Mouse (Mus musculus): ENCODE measurements at regions not wholly inside any gene's neighbourhood (a gene's known extent, or its start where the extent isn't known, plus 50 kb on each side); places are given as distances from the start of the nearest gene placed in this dataset.

DNA sequence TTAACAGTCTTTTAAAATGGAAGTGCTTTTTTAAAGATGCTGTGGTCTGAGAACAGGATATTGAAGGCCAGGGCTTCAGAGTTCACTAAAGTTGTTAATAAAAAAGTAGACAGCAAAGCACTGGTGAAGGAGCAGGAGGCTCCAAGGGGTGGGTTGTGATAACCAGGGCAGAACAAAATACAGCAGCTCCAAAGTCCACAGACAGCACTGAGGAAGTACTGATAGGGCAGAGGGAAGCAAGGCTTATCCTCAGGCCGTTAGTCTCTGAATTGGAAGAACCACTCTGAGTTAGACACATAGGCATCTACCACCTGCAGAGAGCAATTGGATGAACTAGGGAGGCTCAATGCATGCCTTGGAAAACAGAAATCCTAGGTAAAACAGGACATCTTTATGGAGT lies 62.1 kb downstream of the P2ry1 start:
- no peak for DNase-seq

DNA sequence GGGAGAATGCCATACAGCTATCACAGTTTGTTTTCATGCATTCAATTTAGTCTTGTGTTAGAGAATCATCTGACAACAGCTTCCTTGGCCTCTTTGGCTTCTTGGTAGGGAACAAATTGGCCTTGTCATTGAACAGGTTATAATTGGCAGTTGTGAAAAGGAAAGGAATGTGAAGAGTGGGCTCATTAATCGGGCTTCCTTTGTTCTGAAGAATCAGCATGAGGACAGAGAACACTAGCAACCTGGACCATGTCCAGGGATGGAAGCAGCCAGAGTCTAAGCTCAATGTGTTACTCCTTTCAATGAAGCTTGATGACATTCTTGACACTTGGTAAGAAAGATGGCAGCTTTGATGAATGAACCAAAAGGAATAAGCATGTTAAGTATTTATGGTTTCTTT lies 64.5 kb downstream of the P2ry1 start:
- no peak for DNase-seq

DNA sequence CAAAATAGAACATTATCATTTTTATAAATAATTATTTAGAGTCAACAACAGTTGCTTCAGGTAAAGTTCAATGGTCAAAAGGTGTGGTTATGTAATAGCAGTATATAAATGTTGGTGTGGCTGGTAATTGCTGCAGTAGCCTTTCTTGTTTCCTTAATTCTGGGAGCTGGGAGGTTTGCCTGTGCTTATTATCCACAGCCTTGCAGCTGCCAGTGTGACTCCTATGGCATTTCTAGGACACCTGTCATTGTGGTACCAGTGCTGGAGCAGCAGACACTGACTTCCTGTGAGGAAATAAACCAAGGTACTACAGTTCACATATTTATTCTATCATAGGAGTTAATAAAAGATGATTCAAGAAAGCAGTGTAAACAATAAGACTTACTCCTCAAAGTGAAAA lies 65.6 kb downstream of the P2ry1 start:
- no peak for DNase-seq

GRCm38 (mm10) chr3:61071041-61071440 lies 68.4 kb downstream of the P2ry1 start:
- DNase-seq: no peak

GRCm38 (mm10) chr3:61072330-61072729 lies 69.7 kb downstream of the P2ry1 start:
- DNase-seq: no peak

- DNase-seq: no peak
These were observed 70.5 kb downstream of the P2ry1 start for GRCm38 (mm10) chr3:61073103-61073502.

GRCm38 (mm10) chr3:61073806-61074205 lies 71.2 kb downstream of the P2ry1 start:
- DNase-seq: no peak

DNA sequence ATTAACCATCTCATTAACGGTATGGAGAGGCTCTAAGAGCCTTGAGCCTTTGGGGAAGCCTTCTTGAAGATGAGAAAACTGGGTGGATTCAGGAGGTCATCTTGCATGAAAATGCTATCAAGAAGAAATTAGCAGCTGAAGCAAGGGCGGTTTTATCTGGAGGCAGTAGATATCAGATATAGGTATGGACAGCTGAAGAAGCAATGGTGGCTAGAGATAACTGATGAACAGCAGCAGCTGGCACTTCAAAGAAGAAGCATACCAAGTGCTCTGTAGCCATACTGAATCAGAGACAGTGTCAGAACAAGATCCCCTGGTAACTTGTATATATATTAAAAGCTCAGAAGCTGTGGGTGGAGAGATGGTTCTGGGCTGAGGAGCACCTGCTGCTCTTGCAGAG lies 73.2 kb downstream of the P2ry1 start:
- no peak for DNase-seq

DNA sequence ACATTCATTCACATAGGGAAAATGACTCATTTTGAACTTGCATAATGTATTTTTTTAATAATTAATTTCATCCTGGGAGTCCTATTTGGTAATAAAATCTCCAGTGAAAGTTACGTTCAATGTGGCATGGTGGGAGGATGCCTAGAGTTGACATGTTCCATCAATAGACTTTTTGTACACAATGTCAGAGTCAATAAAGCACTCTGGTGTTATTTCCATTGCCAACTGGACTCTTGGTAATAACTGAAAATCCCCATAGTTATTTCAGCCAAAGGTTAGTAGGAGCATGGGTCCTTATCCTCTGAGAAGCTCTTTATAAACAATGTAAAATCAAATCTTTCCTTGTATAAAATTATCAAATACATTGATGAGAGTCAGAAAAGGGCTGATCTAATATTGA lies 87.3 kb downstream of the P2ry1 start:
- no peak for DNase-seq

GRCm38 (mm10) chr3:61092031-61092430 lies 89.4 kb downstream of the P2ry1 start:
- no peak for DNase-seq

DNA sequence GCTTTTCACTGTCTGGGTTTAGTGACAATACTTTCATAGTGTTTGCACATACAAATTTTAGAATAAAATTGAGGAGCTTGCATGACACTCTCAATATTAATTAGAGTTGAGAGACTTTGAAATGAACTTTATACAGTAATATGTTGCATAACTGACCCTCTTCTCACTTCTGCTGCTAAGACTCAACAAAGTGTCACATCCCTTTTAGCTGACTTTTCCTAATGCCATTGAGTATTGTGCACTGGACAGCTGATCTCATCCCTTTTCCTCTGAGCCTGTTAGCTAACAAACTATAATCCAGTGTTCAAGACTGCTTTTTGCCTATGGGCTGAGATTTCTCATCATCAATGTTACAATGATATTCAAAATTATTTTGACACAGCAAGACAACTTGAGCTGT lies 113.8 kb downstream of the P2ry1 start:
- DNase-seq: no peak

- DNase-seq: no peak
These were observed 130.5 kb downstream of the P2ry1 start for GRCm38 (mm10) chr3:61133096-61133495.

- no peak for DNase-seq
These were observed 151.5 kb downstream of the P2ry1 start for GRCm38 (mm10) chr3:61154087-61154486.

DNA sequence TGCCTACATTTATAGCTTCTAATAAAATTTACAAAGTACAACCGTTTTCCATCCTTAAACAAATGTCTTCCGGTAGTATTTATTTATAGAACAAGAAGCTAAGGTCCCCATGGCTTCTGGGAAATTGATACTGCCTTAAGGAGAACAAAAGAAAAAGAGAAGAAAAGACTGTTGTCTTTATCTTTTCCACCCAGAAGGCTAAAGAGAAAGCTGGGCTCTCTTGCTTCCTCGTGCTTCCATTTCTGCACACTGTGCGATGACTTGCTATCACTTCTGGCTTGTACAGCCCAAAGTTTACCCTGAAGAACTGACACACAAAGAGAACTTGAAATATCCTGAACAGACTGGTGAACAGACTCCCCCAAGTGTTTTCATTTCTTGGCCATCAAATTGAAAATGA lies 157.2 kb downstream of the P2ry1 start:
- DNase-seq: peak in 1 of 2 experiments; percentile 3

DNA sequence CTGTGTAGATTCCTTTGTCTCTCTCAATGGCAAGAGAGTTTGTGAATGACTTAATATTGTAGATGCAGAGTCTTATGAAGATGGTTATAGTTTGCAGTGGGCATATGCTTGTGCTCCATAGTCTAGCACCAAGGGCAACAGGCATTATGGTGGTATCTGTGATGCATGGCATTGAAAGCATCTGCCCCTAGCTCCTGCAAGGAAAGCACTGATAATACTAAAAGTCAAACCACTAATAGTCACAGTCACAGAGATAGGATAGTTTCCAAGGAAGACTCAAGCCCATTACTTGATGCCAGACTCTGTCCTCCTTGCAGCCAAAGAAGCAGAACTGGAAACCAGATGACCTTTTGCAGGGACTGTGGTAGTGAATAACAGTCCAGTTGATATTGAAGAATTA lies 158.8 kb downstream of the P2ry1 start:
- DNase-seq: no peak

DNA sequence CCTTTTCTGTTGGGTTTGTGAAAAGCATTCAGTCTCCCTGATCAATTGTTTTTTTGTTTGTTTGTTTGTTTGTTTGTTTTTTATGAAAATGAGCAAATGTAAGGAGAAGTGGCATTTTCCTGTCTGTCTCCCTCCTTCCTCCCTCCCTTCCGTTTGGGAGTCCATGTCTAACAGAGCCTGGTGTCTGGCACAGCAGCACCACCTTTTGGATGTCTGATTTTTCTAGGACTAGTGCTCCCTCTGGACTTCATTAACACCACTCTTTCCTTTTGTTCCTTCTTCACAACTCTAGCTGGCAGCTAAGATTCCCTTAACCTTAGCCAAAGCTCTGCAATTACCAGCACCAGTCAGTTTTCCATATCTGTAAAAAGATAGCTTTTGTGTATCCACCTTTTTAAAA lies 175.6 kb upstream of the Rap2b start:
- peak; percentile 27 to 30 for DNase-seq

GRCm38 (mm10) chr3:61188662-61189061 lies 172.8 kb upstream of the Rap2b start:
- DNase-seq: no peak

DNA sequence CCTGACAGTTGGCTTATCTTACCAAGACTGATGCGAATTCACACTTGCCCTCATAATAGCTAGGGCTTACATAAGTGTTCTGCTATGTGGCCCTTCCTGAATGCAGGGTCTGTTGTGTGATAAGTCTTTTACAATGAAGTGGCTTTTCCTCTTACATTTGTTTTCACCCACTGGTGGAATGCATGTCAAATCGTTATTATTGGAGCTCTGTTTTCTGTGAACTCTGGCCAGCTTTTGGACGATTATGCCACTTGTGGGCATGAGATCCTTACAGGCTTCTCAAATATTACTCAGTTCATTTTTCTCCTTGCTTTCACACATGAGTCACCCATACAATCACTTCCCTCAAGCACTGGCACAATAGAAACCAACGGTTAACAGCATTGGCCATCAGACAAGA lies 144.9 kb upstream of the Rap2b start:
- no peak for DNase-seq

DNA sequence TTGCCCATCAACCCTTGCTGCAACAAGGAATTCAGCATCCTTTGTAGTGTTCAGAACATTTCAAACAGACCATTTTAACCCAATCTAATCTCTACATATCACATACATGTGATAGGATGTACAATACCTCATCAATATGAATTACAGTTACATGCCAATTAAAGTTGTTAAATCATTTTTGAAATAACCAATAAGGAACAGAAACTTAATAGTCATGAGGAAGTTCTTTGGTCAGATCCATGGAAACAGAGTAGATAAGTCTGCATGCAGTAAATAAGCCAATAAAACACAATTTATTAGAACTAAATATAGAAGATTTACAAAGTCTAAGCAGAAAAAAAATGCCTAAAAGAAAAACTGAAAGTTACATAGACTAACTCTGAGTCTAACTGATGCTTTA lies 136.9 kb upstream of the Rap2b start:
- no peak for DNase-seq

GRCm38 (mm10) chr3:61225054-61225453 lies 136.4 kb upstream of the Rap2b start:
- no peak for DNase-seq

DNA sequence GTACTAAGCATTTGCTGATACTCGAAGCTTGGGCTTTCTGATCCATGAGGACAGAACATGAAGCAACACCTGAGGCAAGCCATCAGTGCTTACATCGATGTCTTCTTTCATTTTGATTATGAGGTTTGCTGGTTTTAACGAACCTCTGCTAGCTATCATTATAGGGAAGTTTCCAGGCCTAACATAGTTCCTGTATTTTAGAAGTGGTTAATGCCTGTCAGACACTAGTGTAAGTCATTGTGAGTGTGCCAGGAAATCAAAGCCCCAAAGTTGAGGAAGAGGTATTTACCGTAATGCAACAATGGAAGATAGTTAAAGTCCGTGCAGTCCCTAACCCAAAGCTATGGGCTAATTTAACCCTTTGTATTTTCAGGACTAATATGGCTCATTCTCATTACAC lies 120.1 kb upstream of the Rap2b start:
- DNase-seq: no peak

- peak; percentile 46 to 59 for DNase-seq
These were observed 117.4 kb upstream of the Rap2b start for GRCm38 (mm10) chr3:61243876-61244527.

- no peak for DNase-seq
These were observed 115.0 kb upstream of the Rap2b start for GRCm38 (mm10) chr3:61246429-61246828.

DNA sequence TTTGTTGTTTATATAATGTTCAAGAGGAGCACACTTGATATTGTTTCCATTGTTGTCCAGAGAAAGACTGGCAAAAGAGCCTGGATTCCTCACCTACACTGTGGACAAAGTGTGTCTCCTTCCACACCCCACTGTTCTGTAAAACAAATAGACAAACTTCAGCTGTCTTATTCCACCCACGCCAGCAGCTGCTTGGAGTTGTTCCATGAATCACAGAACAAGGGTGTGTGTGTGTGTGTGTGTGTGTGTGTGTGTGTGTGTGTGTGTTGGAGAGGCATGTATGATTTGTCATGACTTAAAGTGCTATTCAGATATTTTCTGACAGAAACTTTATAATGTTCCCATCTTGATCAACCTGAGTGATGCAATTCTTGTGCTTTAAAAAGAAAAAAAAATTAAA lies 114.1 kb upstream of the Rap2b start:
- no peak for DNase-seq

- DNase-seq: no peak
These were observed 106.2 kb upstream of the Rap2b start for GRCm38 (mm10) chr3:61255232-61255631.

- no peak for DNase-seq
These were observed 105.8 kb upstream of the Rap2b start for GRCm38 (mm10) chr3:61255643-61256042.
